9 mouse cellular contexts compared by ENCODE assay signal in the genomic region with DNA sequence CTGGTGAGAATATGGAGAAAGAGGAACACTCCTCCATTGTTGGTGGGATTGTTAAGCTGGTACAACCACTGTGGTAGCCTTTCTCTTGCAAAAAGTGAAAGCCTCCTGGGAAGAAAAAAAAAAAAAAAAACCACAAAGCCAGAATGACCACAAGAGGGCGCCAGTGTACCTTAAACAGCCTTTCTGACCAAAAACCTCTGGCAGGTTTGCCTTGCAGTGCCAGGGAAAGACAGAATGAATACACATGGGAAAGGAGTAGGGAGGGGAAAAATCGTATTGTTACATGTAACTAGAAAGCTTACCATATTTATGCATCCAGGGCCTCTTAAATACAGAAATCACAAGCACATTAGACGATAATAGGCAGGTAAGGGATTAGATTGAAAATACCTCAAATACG.
A peak's percentile ranks its signal among the peaks of the same experiment; 100 is the strongest.
DNase-seq lines count a peak whose midpoint lies in the region; ATAC-seq and TF ChIP-seq lines count a peak whose summit lies in the region.
"Had no signal": no experiment of that assay in that cellular context is flagged by ENCODE, and none has a peak within 500 bp of the region (broad histone marks: within the 10 kb centered on the region; RNA-seq: fewer than 3 reads in every experiment).

No protein-coding gene starts in this region.

- TF ChIP-seq CTCF in layer of hippocampus, adult 2 months (conservative IDR thresholded peaks at IDR 0.05) = peak; percentile 88

- H3K9ac ChIP-seq in forebrain, embryonic 15.5 days (replicated peaks) = no peak overlapping the region
- H3K9ac ChIP-seq in embryonic facial prominence, embryonic 11.5 days (replicated peaks; ENCODE audit: low read length) = no peak overlapping the region
- H3K9ac ChIP-seq: limb, embryonic 13.5 days had no signal

- no peaks in the 10 kb centered on the region for H3K27me3 ChIP-seq in forebrain, embryonic 10.5 days (ENCODE audit: poor library complexity, severe bottlenecking)
- H3K27me3 ChIP-seq in forebrain, embryonic 15.5 days = no peaks in the 10 kb centered on the region
- H3K27me3 ChIP-seq in embryonic facial prominence, embryonic 11.5 days (ENCODE audit: control insufficient read depth, insufficient read depth, low read length) = no peaks in the 10 kb centered on the region
- no peaks in the 10 kb centered on the region for H3K27me3 ChIP-seq in splenic B cell, adult 2 months (ENCODE audit: control insufficient read depth, insufficient read depth, low read length, poor library complexity, severe bottlenecking)

- ATAC-seq in forebrain, embryonic 15.5 days (replicated peaks) = no peak
- ATAC-seq in embryonic facial prominence, embryonic 11.5 days (replicated peaks; ENCODE audit: insufficient number of reproducible peaks, low FRiP score, low TSS enrichment, low read depth) = no peak

- no peak overlapping the region for H3K4me3 ChIP-seq in forebrain, embryonic 10.5 days
- H3K4me3 ChIP-seq in forebrain, embryonic 15.5 days = no peak overlapping the region
- H3K4me3 ChIP-seq in embryonic facial prominence, embryonic 11.5 days (ENCODE audit: low read depth, low read length) = no peak overlapping the region
- no peak overlapping the region for H3K4me3 ChIP-seq in layer of hippocampus, adult 2 months
- H3K4me3 ChIP-seq: limb, embryonic 13.5 days had no signal

- H3K27ac ChIP-seq in forebrain, embryonic 10.5 days = no peak overlapping the region
- H3K27ac ChIP-seq in forebrain, embryonic 15.5 days (replicated peaks) = no peak overlapping the region
- H3K27ac ChIP-seq in embryonic facial prominence, embryonic 11.5 days (replicated peaks; ENCODE audit: low read depth, low read length) = no peak overlapping the region
- H3K27ac ChIP-seq in layer of hippocampus, adult 2 months = no peak overlapping the region
- H3K27ac ChIP-seq: limb, embryonic 13.5 days had no signal

- no peaks in the 10 kb centered on the region for H3K9me3 ChIP-seq in forebrain, embryonic 10.5 days
- no peaks in the 10 kb centered on the region for H3K9me3 ChIP-seq in forebrain, embryonic 15.5 days
- H3K9me3 ChIP-seq in embryonic facial prominence, embryonic 11.5 days (replicated peaks; ENCODE audit: control insufficient read depth, low read length) = no peaks in the 10 kb centered on the region
- H3K9me3 ChIP-seq: limb, embryonic 13.5 days had no signal

- WGBS in forebrain, embryonic 10.5 days = 50% methylated on average over 4 of the region's 4 CpGs
- 37% methylated on average over 4 of the region's 4 CpGs for WGBS in forebrain, embryonic 15.5 days
- WGBS in embryonic facial prominence, embryonic 11.5 days = 49% methylated on average over 4 of the region's 4 CpGs

- H3K36me3 ChIP-seq in forebrain, embryonic 10.5 days (replicated peaks) = no peaks in the 10 kb centered on the region
- no peaks in the 10 kb centered on the region for H3K36me3 ChIP-seq in forebrain, embryonic 15.5 days
- no peaks in the 10 kb centered on the region for H3K36me3 ChIP-seq in embryonic facial prominence, embryonic 11.5 days (replicated peaks; ENCODE audit: control insufficient read depth, insufficient read depth, low read depth, low read length)
- H3K36me3 ChIP-seq in splenic B cell, adult 2 months (ENCODE audit: control insufficient read depth, insufficient read depth, low read length, poor library complexity, severe bottlenecking) = no peaks in the 10 kb centered on the region
- H3K36me3 ChIP-seq: limb, embryonic 13.5 days had no signal

- no peaks in the 10 kb centered on the region for H3K4me1 ChIP-seq in forebrain, embryonic 10.5 days
- H3K4me1 ChIP-seq in forebrain, embryonic 15.5 days = peaks cover 4% of the 10 kb centered on the region; the same call in 1 of the 2 replicates
- H3K4me1 ChIP-seq in embryonic facial prominence, embryonic 11.5 days (ENCODE audit: control insufficient read depth, insufficient read depth, low read length) = no peaks in the 10 kb centered on the region
- H3K4me1 ChIP-seq: limb, embryonic 13.5 days had no signal

- DNase-seq in forebrain, embryonic 10.5 days (ENCODE audit: extremely low spot score, low spot score) = peak; percentile 47
- peak; percentile 85 for DNase-seq in 3T3-L1 (ENCODE audit: low read depth, low spot score)
- DNase-seq in adrenal gland, postnatal 36 days = peak; percentile 51 to 65
- peak; percentile 83 for DNase-seq in embryonic facial prominence, embryonic 11.5 days (ENCODE audit: low spot score)
- DNase-seq in layer of hippocampus, adult 2 months (ENCODE audit: low spot score in 2 of 2) = peak; percentile 42 to 73
- peak; percentile 38 for DNase-seq in lung, postnatal 25 days (ENCODE audit: low spot score)
- peak; percentile 50 for DNase-seq in splenic B cell, adult 2 months (ENCODE audit: low read depth, low spot score)

- no peak overlapping the region for H3K4me2 ChIP-seq in forebrain, embryonic 15.5 days (replicated peaks)
- no peak overlapping the region for H3K4me2 ChIP-seq in embryonic facial prominence, embryonic 11.5 days (ENCODE audit: low read depth, low read length)
- H3K4me2 ChIP-seq: limb, embryonic 13.5 days had no signal
